Mouse (Mus musculus) G1E (cell line): Measurements from ENCODE around the gene Vps26c. TPM values are rescaled to one million over a fixed set of nuclear protein-coding genes. Genes with fewer than 3 reads are reported as not detected.

ENCODE experiments used
- ATAC-seq: 2 replicates; pipeline ENCODE4 v1.8.0; 2016; ENCODE audit warnings: mild to moderate bottlenecking; ENCODE audit not compliant: insufficient number of reproducible peaks, poor library complexity, low FRiP score, severe bottlenecking; ENCODE audit errors: extremely low read depth
- DNase-seq: peaks from one replicate; pipeline ENCODE4 v3.0.0; 2012; ENCODE audit warnings: low spot score
- H3K27me3 ChIP-seq: 2 replicates; pipeline ENCODE4 v1.6.1; 2012; ENCODE audit warnings: mild to moderate bottlenecking, low read length, inconsistent platforms; ENCODE audit not compliant: insufficient read depth
- H3K36me3 ChIP-seq: replicated peaks from 2 replicates; pipeline ENCODE3; 2012; ENCODE audit warnings: mild to moderate bottlenecking, inconsistent platforms
- H3K4me1 ChIP-seq: 2 replicates; pipeline ENCODE4 v1.6.1; 2012; ENCODE audit warnings: low read depth, low read length, inconsistent platforms, mixed read lengths; ENCODE audit not compliant: insufficient read depth
- H3K4me3 ChIP-seq: 2 replicates; pipeline ENCODE4 v1.5.1; 2012; ENCODE audit warnings: low read depth, mild to moderate bottlenecking, inconsistent platforms, low read length, moderate library complexity, mixed read lengths
- H3K9me3 ChIP-seq: replicated peaks from 2 replicates; pipeline ENCODE4 v1.6.1; 2012; ENCODE audit warnings: inconsistent platforms
- CTCF ChIP-seq: IDR thresholded peaks from 2 replicates; pipeline ENCODE4 v1.5.1; 2012; ENCODE audit warnings: low read depth, low read length, inconsistent platforms, mixed read lengths
- GATA1 ChIP-seq: IDR thresholded peaks from 2 replicates; pipeline ENCODE4 v1.6.1; 2012; ENCODE audit warnings: borderline replicate concordance, low read length, inconsistent platforms, mixed read lengths
- GATA2 ChIP-seq: IDR thresholded peaks from 2 replicates; pipeline ENCODE4 v1.6.1; 2012; ENCODE audit warnings: low read depth, low read length, inconsistent platforms, borderline replicate concordance
- POLR2AphosphoS5 ChIP-seq: IDR thresholded peaks from 2 replicates; pipeline ENCODE4 v1.6.1; 2012; ENCODE audit warnings: low read depth, low read length, inconsistent platforms; ENCODE audit not compliant: insufficient replicate concordance
- TAL1 ChIP-seq: conservative IDR thresholded peaks from 2 replicates; pipeline ENCODE4 v1.6.1; 2012; ENCODE audit warnings: low read depth, low read length, inconsistent platforms, mixed read lengths
- polyA plus RNA-seq: library from polyadenylated mRNA; stranded (reverse); fragments of >175 nt; gene quantifications from 2 replicates; pipeline ENCODE4 v1.2.3, GENCODE M21; 2012
- total RNA-seq, 2 experiments: library from RNA; stranded (forward) in 1 of 2; stranded (reverse) in 1 of 2; fragments of 200-1000 nt in 1 of 2; fragments of >200 nt in 1 of 2; fragmentation: Nextera tagmentation in 1 of 2; gene quantifications; 2 replicates each; pipeline ENCODE4 v1.2.3; 2014 to 2017

Gene Vps26c
- total and polyA plus RNA-seq, 3 experiments, result 3.2 to 80.7 (median 37.2) TPM

- DNase-seq, result no peak
- no peaks in the 10 kb centered on the region for H3K4me1 ChIP-seq
- no peaks in the 10 kb centered on the region for H3K9me3 ChIP-seq
- no peak for ATAC-seq
- no peak overlapping the region for H3K4me3 ChIP-seq
- H3K27me3 ChIP-seq, result no peaks in the 10 kb centered on the region
- H3K36me3 ChIP-seq, result peaks cover 90% of the 10 kb centered on the region
- TF ChIP-seq POLR2AphosphoS5, result no peak
- no peak for TF ChIP-seq TAL1
- no peak for TF ChIP-seq GATA2
- TF ChIP-seq GATA1, result no peak
- no peak for TF ChIP-seq CTCF
These were observed 62.6 kb downstream of the Vps26c start for GRCm38 (mm10) chr16:94464067-94464466.

GRCm38 (mm10) chr16:94454146-94454545, 72.5 kb downstream of the Vps26c start:
- Histone ChIP-seq H3K36me3 (peaks cover 89% of the 10 kb centered on the region), H3K4me1 (no peaks in the 10 kb centered on the region), H3K4me3 (no peak overlapping the region), H3K27me3 (no peaks in the 10 kb centered on the region), H3K9me3 (no peaks in the 10 kb centered on the region)
- ATAC-seq (no peak), DNase-seq (no peak)
- TF ChIP-seq GATA2 (no peak), GATA1 (no peak), POLR2AphosphoS5 (no peak), TAL1 (no peak)

GRCm38 (mm10) chr16:94452768-94453167, 73.9 kb downstream of the Vps26c start:
- no peak for DNase-seq
- H3K36me3 ChIP-seq, result peaks cover 88% of the 10 kb centered on the region
- H3K4me1 ChIP-seq, result no peaks in the 10 kb centered on the region

DNA sequence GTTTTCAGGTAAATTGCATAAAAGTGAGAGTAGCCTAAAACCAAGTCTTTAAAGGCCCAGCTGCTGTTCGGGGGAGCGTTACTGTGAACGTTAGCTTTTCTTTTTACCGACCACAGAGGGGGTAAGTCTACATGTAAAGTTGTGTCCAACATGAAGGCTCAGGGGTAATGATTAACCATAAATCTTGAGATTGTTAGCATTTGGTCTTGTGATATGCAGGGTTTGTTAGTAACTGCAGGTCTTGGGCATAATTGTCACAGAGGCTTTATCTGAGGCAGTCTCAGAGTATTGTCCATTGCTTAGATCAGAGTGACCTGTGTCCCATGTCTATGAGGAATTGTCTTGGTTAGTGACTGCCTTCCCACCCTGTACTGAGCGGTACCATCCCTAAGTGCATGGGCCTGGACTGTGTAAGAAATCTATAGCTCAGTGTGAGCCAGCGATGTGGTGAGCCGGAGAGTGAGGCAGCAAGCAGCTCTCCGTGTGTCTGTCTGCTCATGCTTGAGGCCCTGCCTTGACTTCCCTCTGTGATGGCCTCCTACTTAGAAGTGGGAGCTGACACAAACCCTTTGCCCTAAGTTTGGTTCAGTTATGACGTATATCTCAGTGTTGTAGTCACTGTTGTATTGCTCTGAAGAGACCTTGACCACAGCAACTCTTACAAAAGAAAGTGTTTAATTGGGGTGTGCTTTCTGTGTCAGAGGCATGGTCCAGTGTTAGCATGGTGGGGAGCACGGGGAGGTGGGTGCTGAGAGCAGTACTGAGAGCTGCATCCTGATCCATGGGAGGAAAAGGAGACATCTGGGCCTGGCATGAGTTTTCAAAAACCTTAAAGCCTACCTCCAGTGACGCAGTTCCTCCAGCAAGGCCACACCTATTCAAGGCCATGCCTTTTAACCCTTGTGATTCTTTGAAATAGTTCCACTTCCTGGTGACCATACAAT, 74.8 kb downstream of the Vps26c start:
- TF ChIP-seq TAL1, result no peak
- TF ChIP-seq POLR2AphosphoS5, result no peak
- no peak for TF ChIP-seq GATA1
- TF ChIP-seq CTCF, result no peak
- TF ChIP-seq GATA2, result no peak
- Histone ChIP-seq H3K27me3 (no peaks in the 10 kb centered on the region), H3K4me3 (no peak overlapping the region), H3K4me1 (no peaks in the 10 kb centered on the region), H3K36me3 (peaks cover 86% of the 10 kb centered on the region), H3K9me3 (no peaks in the 10 kb centered on the region)
- DNase-seq (no peak), ATAC-seq (no peak)

More at GRCm38 (mm10) chr16:94452768-94453167, 73.9 kb downstream of the Vps26c start:
- no peak for ATAC-seq
- Histone ChIP-seq H3K27me3 (no peaks in the 10 kb centered on the region), H3K9me3 (no peaks in the 10 kb centered on the region), H3K4me3 (no peak overlapping the region)
- TF ChIP-seq CTCF (no peak), POLR2AphosphoS5 (no peak), GATA2 (no peak)

DNA sequence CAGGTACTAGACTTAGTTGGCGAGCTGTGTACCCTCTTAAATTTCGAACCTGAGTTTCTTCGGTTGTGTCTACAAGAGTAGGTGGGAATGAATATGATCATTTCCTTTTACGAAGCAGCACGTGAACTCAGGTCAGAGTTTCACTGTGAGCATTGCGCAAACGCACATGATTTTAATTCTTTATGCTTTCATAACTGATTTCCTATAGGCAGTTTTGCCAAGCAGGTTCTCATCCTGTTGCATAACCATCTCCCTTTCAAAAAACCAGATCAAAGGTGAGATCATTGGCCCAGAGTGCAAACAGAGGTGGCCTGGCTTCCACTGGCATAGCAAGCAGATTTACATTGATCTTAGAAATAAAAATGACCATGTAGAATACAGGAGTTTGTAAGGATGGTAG, 77.0 kb downstream of the Vps26c start:
- no peaks in the 10 kb centered on the region for H3K4me1 ChIP-seq
- no peaks in the 10 kb centered on the region for H3K27me3 ChIP-seq
- ATAC-seq (no peak), DNase-seq (no peak)
- no peak overlapping the region for H3K4me3 ChIP-seq
- peaks cover 80% of the 10 kb centered on the region for H3K36me3 ChIP-seq
- TF ChIP-seq POLR2AphosphoS5, result no peak
- TF ChIP-seq GATA1, result no peak
- no peak for TF ChIP-seq CTCF
- TF ChIP-seq GATA2, result no peak
- TF ChIP-seq TAL1, result no peak
- no peaks in the 10 kb centered on the region for H3K9me3 ChIP-seq

DNA sequence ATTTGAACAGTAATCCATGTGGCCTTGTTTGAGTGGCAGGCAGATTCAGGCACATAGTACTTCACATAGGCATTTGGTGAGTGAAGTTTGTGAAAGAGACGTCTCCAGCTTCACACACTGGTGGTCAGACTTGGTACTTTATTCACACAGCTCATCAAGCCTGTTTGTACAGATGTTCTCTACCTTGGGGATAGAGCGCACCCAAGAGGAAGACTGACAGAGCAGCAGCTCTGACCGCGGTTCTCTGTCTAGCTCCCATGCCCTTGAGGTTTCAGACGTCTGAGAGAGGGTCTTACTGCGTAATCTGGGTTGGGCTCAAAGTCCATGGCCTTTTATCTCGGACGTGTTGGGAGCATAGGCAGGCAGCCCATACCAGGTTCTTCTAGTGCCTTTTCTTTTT, 77.5 kb downstream of the Vps26c start:
- ATAC-seq (no peak), DNase-seq (no peak)
- H3K4me1 ChIP-seq, result no peaks in the 10 kb centered on the region
- peaks cover 78% of the 10 kb centered on the region for H3K36me3 ChIP-seq
- TF ChIP-seq GATA1, result no peak
- no peak for TF ChIP-seq POLR2AphosphoS5
- no peak for TF ChIP-seq GATA2
- TF ChIP-seq CTCF, result no peak
- TF ChIP-seq TAL1, result no peak
- H3K4me3 ChIP-seq, result no peak overlapping the region
- H3K27me3 ChIP-seq, result no peaks in the 10 kb centered on the region
- no peaks in the 10 kb centered on the region for H3K9me3 ChIP-seq

Other genes starting within 250 kb of the Vps26c start
- 13.7 and 15.5 TPM in 2 replicates for gene Hlcs, start 213.3 kb downstream of the Vps26c start, total RNA-seq (2014; fragmentation: Nextera tagmentation)
- gene Hlcs, start 213.3 kb downstream of the Vps26c start, total RNA-seq (2017), result 2.1 and 3.7 TPM in 2 replicates
- 2.9 and 3.1 TPM in 2 replicates for gene Hlcs, start 213.3 kb downstream of the Vps26c start, polyA plus RNA-seq
- gene Ripply3, start 198.4 kb downstream of the Vps26c start, total RNA-seq (2014; fragmentation: Nextera tagmentation), result not detected in 2 replicates
- 0.05 TPM in 1 of 2 replicates, not detected in the other for gene Ripply3, start 198.4 kb downstream of the Vps26c start, total RNA-seq (2017)
- not detected in 2 replicates for gene Ripply3, start 198.4 kb downstream of the Vps26c start, polyA plus RNA-seq
- gene Ttc3, start 156.2 kb downstream of the Vps26c start, total RNA-seq (2014; fragmentation: Nextera tagmentation), result 138 and 164 TPM in 2 replicates
- 61.3 and 135 TPM in 2 replicates for gene Ttc3, start 156.2 kb downstream of the Vps26c start, total RNA-seq (2017)
- 4.1 and 5.0 TPM in 2 replicates for gene Ttc3, start 156.2 kb downstream of the Vps26c start, polyA plus RNA-seq
- 30.6 and 42.3 TPM in 2 replicates for gene Pigp, start 155.0 kb downstream of the Vps26c start, total RNA-seq (2014; fragmentation: Nextera tagmentation)
- 40.5 and 46.6 TPM in 2 replicates for gene Pigp, start 155.0 kb downstream of the Vps26c start, total RNA-seq (2017)
- 14.1 and 15.4 TPM in 2 replicates for gene Pigp, start 155.0 kb downstream of the Vps26c start, polyA plus RNA-seq
- gene Dyrk1a, start 43.2 kb upstream of the Vps26c start, total RNA-seq (2014; fragmentation: Nextera tagmentation), result 97.8 and 106 TPM in 2 replicates
- 55.8 and 67.3 TPM in 2 replicates for gene Dyrk1a, start 43.2 kb upstream of the Vps26c start, total RNA-seq (2017)
- 14.5 and 15.9 TPM in 2 replicates for gene Dyrk1a, start 43.2 kb upstream of the Vps26c start, polyA plus RNA-seq